Mouse (Mus musculus) brain, embryonic 14.5 days (tissue): ENCODE measurements around the gene Spaar. TPM values are rescaled to one million over a fixed set of nuclear protein-coding genes. Genes with fewer than 3 reads are reported as not detected.
"Not testable (repeated sequence)": the region's sequence is repeated elsewhere in the genome, so short reads cannot be mapped to it uniquely, and the experiment has no call there.

ENCODE experiments used
- DNase-seq: peaks from one replicate; pipeline ENCODE4 v3.0.0-alpha.2; 2011; ENCODE audit warnings: low read depth
- CTCF ChIP-seq: fragments of 200-500 bp; IDR thresholded peaks from 2 replicates; pipeline ENCODE4 v1.5.1; 2012; ENCODE audit warnings: inconsistent platforms, mild to moderate bottlenecking, moderate library complexity, borderline replicate concordance; ENCODE audit not compliant: insufficient read depth, insufficient read length; ENCODE audit errors: extremely low read depth
- POLR2A ChIP-seq: fragments of 200-500 bp; IDR thresholded peaks from 2 replicates; pipeline ENCODE4 v1.6.1; 2012; ENCODE audit warnings: mild to moderate bottlenecking, inconsistent platforms, borderline replicate concordance; ENCODE audit not compliant: poor library complexity, insufficient read depth, insufficient read length, severe bottlenecking; ENCODE audit errors: extremely low read depth
- polyA plus RNA-seq: library from polyadenylated mRNA; depleted of rRNA; stranded (reverse); fragments of >200 nt; gene quantifications from 2 replicates; pipeline ENCODE4 v1.2.3, GENCODE M21; 2012; rRNA removed

Spaar gene
- polyA plus RNA-seq, 1 experiment: 0.11 TPM

DNA sequence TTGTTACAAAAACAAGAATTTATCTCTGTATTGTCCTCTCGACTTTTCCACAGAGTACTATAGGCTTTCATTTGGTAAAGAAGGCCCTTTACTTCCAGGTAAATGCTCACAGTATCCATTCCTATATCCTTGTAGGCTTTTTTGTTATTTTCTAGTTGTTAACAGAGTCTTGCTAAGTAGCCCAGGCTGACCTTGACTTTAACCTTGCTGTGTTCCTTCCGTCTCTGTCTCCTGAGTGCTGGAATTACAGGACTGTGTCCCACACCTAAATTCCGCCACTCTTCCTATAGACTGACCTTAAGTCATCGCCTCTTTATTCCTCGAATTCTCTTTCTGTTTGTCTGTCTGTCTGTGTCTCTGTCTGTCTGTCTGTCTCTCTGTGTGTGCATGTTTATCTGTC lies 38.5 kb downstream of the Spaar start:
- TF ChIP-seq POLR2A: no peak
- TF ChIP-seq CTCF: no peak
- DNase-seq: no peak

DNA sequence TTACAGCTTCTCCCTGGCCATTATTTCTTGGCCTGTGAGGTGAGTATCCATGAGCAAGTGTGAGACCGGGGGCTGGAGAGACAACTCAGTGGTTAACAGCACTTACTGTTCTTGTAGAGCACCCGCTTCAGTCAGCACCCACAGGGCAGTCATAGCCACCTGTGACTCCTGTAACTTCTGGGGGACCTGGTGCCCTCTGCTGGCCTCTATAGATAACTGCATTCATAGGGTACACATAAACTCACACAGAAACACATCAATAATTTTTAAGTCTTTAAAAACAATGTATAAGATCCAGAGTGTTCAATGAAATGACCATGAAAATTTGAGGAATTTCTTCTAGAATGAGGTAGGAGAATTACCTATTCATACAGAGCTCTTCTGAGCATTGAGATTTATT lies 39.5 kb downstream of the Spaar start:
- DNase-seq: no peak
- TF ChIP-seq POLR2A: no peak
- TF ChIP-seq CTCF: no peak

- TF ChIP-seq POLR2A (no peak), CTCF (no peak)
- no peak for DNase-seq
Measured at GRCm38 (mm10) chr4:43770909-43771308, 41.1 kb downstream of the Spaar start, which contains the start of gene Olfr159. Olfr159 (minus strand) TSS chr4:43771009.

- TF ChIP-seq POLR2A: no peak
- TF ChIP-seq CTCF: no peak
Measured at GRCm38 (mm10) chr4:43771626-43772025, 41.8 kb downstream of the Spaar start.

GRCm38 (mm10) chr4:43772304-43772703 lies 42.5 kb downstream of the Spaar start:
- DNase-seq: no peak
- TF ChIP-seq CTCF (no peak), POLR2A (no peak)

More at GRCm38 (mm10) chr4:43771626-43772025, 41.8 kb downstream of the Spaar start:
- no peak for DNase-seq

- DNase-seq: no peak
- TF ChIP-seq CTCF (no peak), POLR2A (no peak)
Measured at GRCm38 (mm10) chr4:43795296-43795695, 65.5 kb downstream of the Spaar start.

DNA sequence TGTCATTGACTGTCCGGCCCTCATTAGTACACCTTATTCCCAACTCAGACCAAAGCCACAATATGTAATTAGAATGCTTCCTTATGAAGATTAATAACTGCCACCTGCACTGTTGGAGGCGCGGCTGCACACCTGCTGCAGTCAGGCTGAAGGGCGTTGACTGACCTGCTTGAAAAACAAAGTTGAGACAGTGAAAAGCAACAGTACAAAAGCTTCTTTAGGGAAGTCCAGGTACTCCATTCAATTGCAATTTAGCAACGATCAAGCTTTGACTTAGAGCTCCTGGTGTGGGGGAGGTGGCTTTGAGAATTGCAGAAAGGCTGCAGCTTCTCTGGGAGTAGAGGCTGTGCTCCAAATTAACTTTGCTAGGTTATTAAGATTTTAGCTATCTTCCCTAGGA lies 66.0 kb downstream of the Spaar start:
- not testable (repeated sequence) for DNase-seq

GRCm38 (mm10) chr4:43798936-43799335 lies 69.1 kb downstream of the Spaar start:
- TF ChIP-seq CTCF (no peak), POLR2A (no peak)
- no peak for DNase-seq

Other genes starting within 250 kb of the Spaar start
- gene Sit1, start 246.3 kb upstream of the Spaar start, polyA plus RNA-seq: not detected in 2 replicates
- 100.0 and 137 TPM in 2 replicates for gene Ccdc107, start 237.1 kb upstream of the Spaar start, polyA plus RNA-seq
- 19.5 and 66.1 TPM in 2 replicates for gene Arhgef39, start 230.3 kb upstream of the Spaar start, polyA plus RNA-seq
- gene Car9, start 223.1 kb upstream of the Spaar start, polyA plus RNA-seq: 0.14 and 0.37 TPM in 2 replicates
- 9.0 and 12.1 TPM in 2 replicates for gene Tpm2, start 206.3 kb upstream of the Spaar start, polyA plus RNA-seq
- 47.9 and 63.8 TPM in 2 replicates for gene Creb3, start 167.7 kb upstream of the Spaar start, polyA plus RNA-seq
- gene Tln1, start 167.3 kb upstream of the Spaar start, polyA plus RNA-seq: 53.6 and 55.5 TPM in 2 replicates
- gene Rgp1, start 151.3 kb upstream of the Spaar start, polyA plus RNA-seq: 56.0 and 61.7 TPM in 2 replicates
- 91.6 and 110 TPM in 2 replicates for gene Gba2, start 151.2 kb upstream of the Spaar start, polyA plus RNA-seq
- 0.16 TPM in 1 of 2 replicates, not detected in the other for gene Msmp, start 145.5 kb upstream of the Spaar start, polyA plus RNA-seq
- 61.7 and 65.6 TPM in 2 replicates for gene Npr2, start 98.1 kb upstream of the Spaar start, polyA plus RNA-seq
- gene Spag8, start 76.4 kb upstream of the Spaar start, polyA plus RNA-seq: 7.3 and 9.0 TPM in 2 replicates
- 43.0 and 64.6 TPM in 2 replicates for gene Hint2, start 73.6 kb upstream of the Spaar start, polyA plus RNA-seq
- 27.0 and 42.0 TPM in 2 replicates for gene Tmem8b, start 61.1 kb upstream of the Spaar start, polyA plus RNA-seq
- gene Fam221b, start 60.9 kb upstream of the Spaar start, polyA plus RNA-seq: 0.23 and 0.34 TPM in 2 replicates
- not detected in 2 replicates for gene Olfr70, start 29.2 kb upstream of the Spaar start, polyA plus RNA-seq
- not detected in 2 replicates for gene Olfr71, start 19.8 kb upstream of the Spaar start, polyA plus RNA-seq
- 0.38 and 0.53 TPM in 2 replicates for gene Hrct1, start 2.8 kb upstream of the Spaar start, polyA plus RNA-seq
- not detected in 2 replicates for gene Olfr159, start 41.0 kb downstream of the Spaar start, polyA plus RNA-seq
- gene Olfr156, start 93.9 kb downstream of the Spaar start, polyA plus RNA-seq: not detected in 2 replicates
- gene Olfr157, start 110.2 kb downstream of the Spaar start, polyA plus RNA-seq: not detected in 2 replicates
- not detected in 2 replicates for gene Olfr155, start 121.5 kb downstream of the Spaar start, polyA plus RNA-seq
- 15.6 and 16.9 TPM in 2 replicates for gene Reck, start 145.5 kb downstream of the Spaar start, polyA plus RNA-seq
- gene Glipr2, start 227.4 kb downstream of the Spaar start, polyA plus RNA-seq: 26.4 and 28.8 TPM in 2 replicates